Mouse (Mus musculus) C3H10T1/2 (cell line): ENCODE measurements around the gene Olfr1012. TPM values are rescaled to one million over a fixed set of nuclear protein-coding genes. Genes with fewer than 3 reads are reported as not detected.

Experiments
- polyA plus RNA-seq, 2 experiments: library from polyadenylated mRNA; unstranded; fragments of >200 nt; fragmentation: generic; extraction: Trizol; gene quantifications; one replicate each; pipeline ENCODE4 v1.2.1; 2012; ENCODE audit warnings: missing spikeins in 2 of 2

Gene Olfr1012
- polyA plus RNA-seq = not detected

DNA sequence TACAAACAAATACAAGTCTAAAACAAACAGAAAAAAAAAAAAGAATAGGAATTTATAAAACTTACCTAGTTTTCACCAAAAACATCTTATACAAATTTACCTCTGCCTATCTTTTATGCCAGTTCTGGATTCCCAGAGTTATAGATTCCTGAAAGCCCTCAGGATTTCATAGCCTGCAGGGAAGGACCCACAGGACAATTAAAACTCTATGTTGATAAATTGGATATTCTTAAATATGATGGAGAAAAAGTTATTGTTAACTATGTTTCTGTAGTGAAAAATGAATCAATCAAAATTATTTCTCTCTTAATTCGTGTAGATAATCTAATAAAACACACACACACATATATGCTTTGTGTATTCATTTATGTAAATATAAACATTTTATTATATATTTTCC lies at the start of gene Olfr1012:
Gene Olfr1012, minus strand, starts transcription at position 101 of the 400 bp plus-strand sequence.

DNA sequence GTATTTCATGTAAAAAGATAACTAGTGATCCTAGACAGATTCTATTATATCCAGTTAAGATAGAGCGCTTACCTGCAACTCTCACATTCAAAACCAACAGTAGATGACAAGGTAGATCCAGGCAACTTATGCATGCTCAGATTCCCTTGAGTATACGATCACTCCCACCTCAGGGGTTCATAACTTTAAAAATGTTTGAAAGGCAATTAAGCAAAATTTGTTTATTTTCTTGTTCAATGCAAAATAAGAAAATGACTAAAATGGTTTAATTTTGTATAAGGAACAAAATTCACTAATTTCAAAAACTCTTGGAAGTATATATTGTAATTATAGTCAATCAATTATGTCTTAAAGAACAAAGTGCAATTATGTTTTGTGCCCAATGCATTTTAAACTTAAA lies 39.9 kb upstream of the Olfr1012 start, which contains the start of gene Olfr1016:
Gene Olfr1016, minus strand, starts transcription at position 101 of the 400 bp plus-strand sequence.

DNA sequence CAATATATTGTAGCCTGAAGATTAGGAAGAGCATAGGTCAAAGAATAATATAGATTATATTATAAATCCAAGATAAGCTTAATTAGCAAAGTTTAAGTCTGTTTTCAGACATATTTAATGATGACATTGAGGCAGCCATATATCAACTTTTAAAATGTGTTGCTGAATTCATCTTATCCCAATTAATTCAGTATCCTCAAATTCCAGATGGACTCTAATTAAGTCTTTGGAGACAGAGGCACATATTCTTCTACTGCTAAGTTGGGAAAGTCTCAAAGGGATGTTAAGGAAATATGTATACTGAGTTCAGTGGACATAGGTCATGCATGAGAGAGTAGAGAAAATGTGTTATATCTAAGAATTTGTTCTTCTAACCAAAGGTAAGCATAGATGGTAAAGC lies 19.2 kb upstream of the Olfr1012 start, which contains the start of gene Olfr1015:
Gene Olfr1015, plus strand, starts transcription at position 301 of the 400 bp plus-strand sequence.

DNA sequence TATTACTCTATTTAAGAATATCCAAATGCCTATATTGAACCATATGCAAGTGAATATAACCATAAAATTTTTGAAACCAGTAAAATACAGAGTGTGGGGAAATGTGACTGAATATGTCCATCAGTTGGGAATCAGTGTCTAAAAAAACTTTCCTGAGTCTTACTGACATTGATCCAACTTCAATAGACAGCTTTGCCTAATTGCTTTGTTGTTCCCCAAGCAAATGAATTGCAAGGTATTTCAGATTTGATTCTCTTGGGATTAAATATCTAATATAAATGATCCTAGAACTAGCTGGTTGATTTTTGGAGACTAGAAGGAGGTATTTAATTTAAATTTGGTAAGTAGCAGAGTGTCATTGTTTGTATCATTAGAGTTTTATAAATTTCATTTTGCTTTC lies 9.8 kb upstream of the Olfr1012 start, which contains the start of gene Olfr1014:
Gene Olfr1014, plus strand, starts transcription at position 301 of the 400 bp plus-strand sequence.

DNA sequence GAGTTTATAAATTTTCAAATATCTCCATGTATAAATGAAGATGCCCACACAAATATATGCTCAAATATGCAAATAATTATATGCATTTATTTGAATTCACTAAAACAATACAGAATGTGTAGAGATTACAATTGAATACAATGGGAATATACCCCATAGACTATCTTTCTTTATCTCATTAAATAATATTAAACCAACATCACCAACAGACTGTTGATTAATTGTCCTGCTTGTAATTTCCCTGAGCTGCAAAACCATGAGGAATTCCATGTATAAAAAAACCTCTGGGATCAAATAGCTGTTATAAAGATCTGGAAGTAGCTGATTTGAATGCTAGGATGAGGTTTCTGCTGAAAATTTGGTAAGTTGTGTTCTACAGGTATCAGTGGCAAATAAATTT lies 4.2 kb upstream of the Olfr1012 start, which contains the start of gene Olfr1013:
Gene Olfr1013, plus strand, starts transcription at position 301 of the 400 bp plus-strand sequence.

DNA sequence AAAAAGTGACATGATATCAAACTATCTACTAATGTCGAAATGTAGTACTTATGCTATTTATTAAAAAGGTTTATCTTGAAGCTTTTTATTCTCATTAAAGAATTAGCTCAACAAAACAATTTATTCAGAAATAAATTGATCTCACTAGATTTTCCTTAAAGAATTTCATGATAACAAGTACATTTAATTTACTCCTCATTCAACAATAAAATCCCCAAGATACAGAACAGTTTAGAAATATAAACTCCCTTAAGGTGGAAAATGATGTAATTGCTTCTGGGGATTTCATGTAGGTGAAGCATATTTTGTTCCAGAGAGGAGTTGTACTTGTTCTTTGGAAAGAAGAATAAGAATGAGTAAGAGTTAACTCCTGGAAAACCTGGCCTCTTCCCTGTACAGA lies 47.4 kb downstream of the Olfr1012 start, which contains the start of gene Olfr1009:
Gene Olfr1009, plus strand, starts transcription at position 301 of the 400 bp plus-strand sequence.

Other genes starting within 250 kb of the Olfr1012 start
- gene 4833423E24Rik, start 243.7 kb downstream of the Olfr1012 start, polyA plus RNA-seq = not detected
- not detected for gene Olfr996, start 183.6 kb downstream of the Olfr1012 start, polyA plus RNA-seq
- not detected for gene Olfr998, start 173.8 kb downstream of the Olfr1012 start, polyA plus RNA-seq
- gene Olfr1000, start 150.9 kb downstream of the Olfr1012 start, polyA plus RNA-seq = not detected
- gene Olfr1002, start 112.1 kb downstream of the Olfr1012 start, polyA plus RNA-seq = not detected
- gene Olfr154, start 98.3 kb downstream of the Olfr1012 start, polyA plus RNA-seq = not detected
- not detected for gene Olfr1006, start 84.0 kb downstream of the Olfr1012 start, polyA plus RNA-seq
- gene Olfr1008, start 73.3 kb downstream of the Olfr1012 start, polyA plus RNA-seq = not detected
- gene Olfr1009, start 47.3 kb downstream of the Olfr1012 start, polyA plus RNA-seq = not detected
- gene Olfr1013, start 4.3 kb upstream of the Olfr1012 start, polyA plus RNA-seq = not detected
- not detected for gene Olfr1014, start 9.9 kb upstream of the Olfr1012 start, polyA plus RNA-seq
- not detected for gene Olfr1015, start 19.3 kb upstream of the Olfr1012 start, polyA plus RNA-seq
- gene Olfr1016, start 39.8 kb upstream of the Olfr1012 start, polyA plus RNA-seq = not detected
- gene Olfr1018, start 55.7 kb upstream of the Olfr1012 start, polyA plus RNA-seq = not detected
- gene Olfr1019, start 82.7 kb upstream of the Olfr1012 start, polyA plus RNA-seq = not detected
- gene Olfr1020, start 84.3 kb upstream of the Olfr1012 start, polyA plus RNA-seq = not detected
- not detected for gene Olfr1022, start 105.8 kb upstream of the Olfr1012 start, polyA plus RNA-seq
- gene Olfr1023, start 122.9 kb upstream of the Olfr1012 start, polyA plus RNA-seq = not detected
- gene Olfr1024, start 142.3 kb upstream of the Olfr1012 start, polyA plus RNA-seq = not detected
- gene Olfr1025-ps1, start 152.4 kb upstream of the Olfr1012 start, polyA plus RNA-seq = not detected
- gene Olfr1026, start 158.8 kb upstream of the Olfr1012 start, polyA plus RNA-seq = not detected
- gene Olfr1028, start 187.7 kb upstream of the Olfr1012 start, polyA plus RNA-seq = not detected
- gene Olfr1029, start 211.1 kb upstream of the Olfr1012 start, polyA plus RNA-seq = not detected
- gene Olfr1030, start 216.5 kb upstream of the Olfr1012 start, polyA plus RNA-seq = not detected
- not detected for gene Olfr1031, start 227.5 kb upstream of the Olfr1012 start, polyA plus RNA-seq
- gene Olfr1032, start 242.8 kb upstream of the Olfr1012 start, polyA plus RNA-seq = not detected